Comparison of ENCODE assay signal across 17 mouse cellular contexts in the genomic region with DNA sequence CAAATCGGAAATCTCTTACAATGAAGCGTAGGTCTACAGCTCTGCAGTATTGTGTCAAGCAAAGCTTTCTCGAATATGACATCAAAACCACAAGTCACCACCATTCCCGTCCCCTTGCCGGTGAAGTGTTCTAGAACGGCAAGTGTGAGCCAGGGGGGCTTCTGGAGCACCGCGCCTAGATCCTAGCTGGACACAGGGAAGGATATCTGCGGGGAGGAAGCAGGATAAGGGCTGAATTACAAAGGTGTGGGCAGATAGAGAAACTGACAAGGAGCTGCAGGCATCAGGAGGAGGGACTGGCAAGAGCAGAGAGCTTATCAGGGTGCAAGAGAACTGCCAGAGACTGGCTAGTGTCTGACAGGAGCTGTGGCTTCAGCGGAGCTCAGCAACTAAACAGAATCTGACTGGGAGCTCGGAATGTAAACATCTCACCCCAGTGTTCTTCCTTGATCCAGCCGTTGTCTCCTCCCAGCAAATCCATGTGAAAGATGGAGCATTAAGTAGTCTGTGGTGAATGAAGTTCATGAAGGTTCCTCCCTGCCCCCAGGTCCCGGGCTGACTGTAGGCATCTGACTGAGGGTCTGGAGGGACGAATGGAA. TPM values are rescaled to one million over a fixed set of nuclear protein-coding genes. Genes with fewer than 3 reads are reported as not detected.
DNase-seq lines count a peak whose midpoint lies in the region; ATAC-seq and TF ChIP-seq lines count a peak whose summit lies in the region.
"Had no signal": no experiment of that assay in that cellular context is flagged by ENCODE, and none has a peak within 500 bp of the region (broad histone marks: within the 10 kb centered on the region; RNA-seq: fewer than 3 reads in every experiment).

No protein-coding gene starts in this region.

- H3K4me3 ChIP-seq in heart, embryonic 14.5 days (ENCODE audit: control insufficient read depth in 1 of 2, insufficient read depth in 1 of 2, low read depth in 1 of 2, low read length in 2 of 2), result peak overlapping the region; percentile 2 to 12; a peak in 3 of 4 replicates
- H3K4me3 ChIP-seq in lung, embryonic 15.5 days, result no peak overlapping the region
- no peak overlapping the region for H3K4me3 ChIP-seq in lung, adult 2 months (replicated peaks; ENCODE audit: extremely low read depth, low read depth, low read length)
- H3K4me3 ChIP-seq in liver, embryonic 16.5 days (ENCODE audit: low read depth, low read length), result no peak overlapping the region
- H3K4me3 ChIP-seq: embryonic facial prominence, embryonic 12.5 days; hindbrain, embryonic 12.5 days; limb, embryonic 12.5 days; midbrain, embryonic 15.5 days had no signal

- intact Hi-C loops in left cerebral cortex, postnatal 25 days (cut with DNase I), result loop anchor here (5.0 kb wide), 2 partner anchors 118 to 718 kb away; no protein-coding TSS in a partner anchor

- H3K36me3 ChIP-seq in heart, embryonic 14.5 days (ENCODE audit: control insufficient read depth, insufficient read depth, low read length), result no peaks in the 10 kb centered on the region
- no peaks in the 10 kb centered on the region for H3K36me3 ChIP-seq in lung, embryonic 15.5 days
- H3K36me3 ChIP-seq in liver, embryonic 16.5 days (ENCODE audit: control insufficient read depth, insufficient read depth), result no peaks in the 10 kb centered on the region
- H3K36me3 ChIP-seq: midbrain, embryonic 15.5 days had no signal

- TF ChIP-seq CTCF in lung, adult 2 months (IDR thresholded peaks at IDR 0.05; ENCODE audit: insufficient read depth, low read length), result no peak

- H3K4me2 ChIP-seq in heart, embryonic 14.5 days (ENCODE audit: low read length), result peak overlapping the region; percentile 63
- H3K4me2 ChIP-seq in lung, embryonic 15.5 days, result peak overlapping the region; percentile 9; the same call in 1 of the 2 replicates
- H3K4me2 ChIP-seq in liver, embryonic 16.5 days (ENCODE audit: low read depth, low read length), result no peak overlapping the region
- H3K4me2 ChIP-seq: embryonic facial prominence, embryonic 12.5 days; hindbrain, embryonic 12.5 days; limb, embryonic 12.5 days; midbrain, embryonic 15.5 days had no signal

- no peaks in the 10 kb centered on the region for H3K9me3 ChIP-seq in heart, embryonic 14.5 days (ENCODE audit: control insufficient read depth, low read length)
- no peaks in the 10 kb centered on the region for H3K9me3 ChIP-seq in lung, embryonic 15.5 days
- no peaks in the 10 kb centered on the region for H3K9me3 ChIP-seq in liver, embryonic 16.5 days (replicated peaks; ENCODE audit: control insufficient read depth, low read length)
- H3K9me3 ChIP-seq: embryonic facial prominence, embryonic 12.5 days; hindbrain, embryonic 12.5 days; limb, embryonic 12.5 days; midbrain, embryonic 15.5 days had no signal

- peak overlapping the region; percentile 63 for H3K9ac ChIP-seq in heart, embryonic 14.5 days (ENCODE audit: low read length)
- H3K9ac ChIP-seq in lung, embryonic 15.5 days, result no peak overlapping the region
- H3K9ac ChIP-seq in liver, embryonic 16.5 days (ENCODE audit: low read depth, low read length), result no peak overlapping the region; the same call in 1 of the 2 replicates
- H3K9ac ChIP-seq: embryonic facial prominence, embryonic 12.5 days; hindbrain, embryonic 12.5 days; limb, embryonic 12.5 days; midbrain, embryonic 15.5 days had no signal

- DNase-seq in heart, adult 8-10 months (ENCODE audit: low spot score), result no peak
- no peak for DNase-seq in lung, adult 2 months
- DNase-seq in kidney, postnatal 10 days, result no peak
- no peak for DNase-seq in left cerebral cortex, postnatal 25 days (ENCODE audit: low spot score in 2 of 2)
- DNase-seq: adrenal gland, adult 2 months; cerebellum, postnatal 10 days; layer of hippocampus, adult 9-11 months had no signal

- H3K27ac ChIP-seq in heart, embryonic 14.5 days (replicated peaks in 1 of 2; ENCODE audit: control insufficient read depth in 1 of 2, insufficient read depth in 1 of 2, low read depth in 2 of 2, low read length in 2 of 2), result peak overlapping the region; percentile 65 to 74
- H3K27ac ChIP-seq in lung, embryonic 15.5 days, result no peak overlapping the region
- H3K27ac ChIP-seq in liver, embryonic 16.5 days (ENCODE audit: low read length), result no peak overlapping the region
- H3K27ac ChIP-seq: embryonic facial prominence, embryonic 12.5 days; hindbrain, embryonic 12.5 days; limb, embryonic 12.5 days; midbrain, embryonic 15.5 days had no signal

- WGBS in heart, embryonic 14.5 days, result 19% methylated on average over 14 of the region's 14 CpGs
- 33% methylated on average over 14 of the region's 14 CpGs for WGBS in lung, embryonic 15.5 days
- 56% methylated on average over 14 of the region's 14 CpGs for WGBS in lung, adult 2 months
- 35% methylated on average over 14 of the region's 14 CpGs for WGBS in liver, embryonic 16.5 days (ENCODE audit: insufficient replicate concordance)

- no peak for TF ChIP-seq POLR2A in lung, adult 2 months (IDR thresholded peaks at IDR 0.05; ENCODE audit: borderline replicate concordance, extremely low read depth, low read depth, low read length)

- H3K4me1 ChIP-seq in heart, embryonic 14.5 days (ENCODE audit: control insufficient read depth in 2 of 2, insufficient read depth in 2 of 2, low read length in 2 of 2), result peaks cover 19 to 32% of the 10 kb centered on the region in 2 experiments
- peaks cover 14% of the 10 kb centered on the region; the same call in 1 of the 2 replicates for H3K4me1 ChIP-seq in lung, embryonic 15.5 days
- H3K4me1 ChIP-seq in lung, adult 2 months (ENCODE audit: control insufficient read depth, insufficient read depth, low read length), result peaks cover 2% of the 10 kb centered on the region; the same call in 1 of the 2 replicates
- H3K4me1 ChIP-seq in liver, embryonic 16.5 days (ENCODE audit: control insufficient read depth, low read depth, low read length), result peaks cover 3% of the 10 kb centered on the region; the same call in 1 of the 2 replicates
- H3K4me1 ChIP-seq: embryonic facial prominence, embryonic 12.5 days; hindbrain, embryonic 12.5 days had no signal

- no peaks in the 10 kb centered on the region for H3K27me3 ChIP-seq in heart, embryonic 14.5 days (ENCODE audit: control insufficient read depth, insufficient read depth, low read length)
- H3K27me3 ChIP-seq in lung, embryonic 15.5 days, result no peaks in the 10 kb centered on the region
- no peaks in the 10 kb centered on the region for H3K27me3 ChIP-seq in liver, embryonic 16.5 days (ENCODE audit: control insufficient read depth, insufficient read depth, low read depth, low read length)
- H3K27me3 ChIP-seq: embryonic facial prominence, embryonic 12.5 days; hindbrain, embryonic 12.5 days; limb, embryonic 12.5 days; midbrain, embryonic 15.5 days; Patski had no signal

- no peak for ATAC-seq in heart, embryonic 14.5 days (ENCODE audit: insufficient number of reproducible peaks, insufficient read depth, low FRiP score, low read depth)
- peak; percentile 47; the same call in 1 of the 2 replicates for ATAC-seq in lung, embryonic 15.5 days (ENCODE audit: borderline replicate concordance, extremely low read depth, low FRiP score, low TSS enrichment)
- ATAC-seq in common myeloid progenitor, adult 5-6 weeks (replicated peaks; ENCODE audit: low read depth, poor library complexity, severe bottlenecking), result peak; percentile 30
- ATAC-seq in liver, embryonic 16.5 days (ENCODE audit: low read depth), result peak; percentile 47
- ATAC-seq: CD4-positive, CD25-positive, alpha-beta regulatory T cell, adult 4 months; midbrain, embryonic 15.5 days; Patski had no signal

RNA-seq across cellular contexts. Expression of a gene that starts 12.4 kb away (rescaled TPM):
- 27.2 and 28.5 TPM in 2 replicates for polyA plus RNA-seq in heart, embryonic 14.5 days (2014; fragmentation: Nextera tagmentation; extraction: Ambion mirVana)
- total RNA-seq in heart, adult 8-10 months (2022), result 10 to 100 TPM; 21.3 to 22.2 (median 21.8) TPM
- polyA plus RNA-seq in lung, embryonic 15.5 days (2015; fragmentation: Nextera tagmentation; extraction: Ambion mirVana), result 31.9 and 32.4 TPM in 2 replicates
- polyA plus RNA-seq in lung, adult 2 months (2012; rRNA removed), result 3.3 and 6.0 TPM in 2 replicates
- 35.9 and 36.5 TPM in 2 replicates for total RNA-seq in common myeloid progenitor, adult 5-6 weeks (2017)
- 8.8 and 9.1 TPM in 2 replicates for polyA plus RNA-seq in liver, embryonic 16.5 days (2015; fragmentation: Nextera tagmentation; extraction: Ambion mirVana)
- total RNA-seq in left cerebral cortex, postnatal 25 days (2021), result 10 to 100 TPM; 26.2 to 28.5 TPM

RNA-seq across cellular contexts. Expression of a gene that starts 15.7 kb away (rescaled TPM):
- 16.7 and 19.4 TPM in 2 replicates for polyA plus RNA-seq in heart, embryonic 14.5 days (2014; fragmentation: Nextera tagmentation; extraction: Ambion mirVana)
- 1 to 10 TPM; 4.0 to 5.4 (median 4.7) TPM for total RNA-seq in heart, adult 8-10 months (2022)
- polyA plus RNA-seq in lung, embryonic 15.5 days (2015; fragmentation: Nextera tagmentation; extraction: Ambion mirVana), result 43.4 and 44.1 TPM in 2 replicates
- polyA plus RNA-seq in lung, adult 2 months (2012; rRNA removed), result 3.0 and 5.0 TPM in 2 replicates
- total RNA-seq in common myeloid progenitor, adult 5-6 weeks (2017), result 37.0 and 37.3 TPM in 2 replicates
- 8.5 and 9.4 TPM in 2 replicates for polyA plus RNA-seq in liver, embryonic 16.5 days (2015; fragmentation: Nextera tagmentation; extraction: Ambion mirVana)
- 10 to 100 TPM; 22.4 to 24.7 TPM for total RNA-seq in left cerebral cortex, postnatal 25 days (2021)

RNA-seq across cellular contexts. Expression of a gene that starts 44.3 kb away (rescaled TPM):
- 10.2 and 10.8 TPM in 2 replicates for polyA plus RNA-seq in heart, embryonic 14.5 days (2014; fragmentation: Nextera tagmentation; extraction: Ambion mirVana)
- 10 to 100 TPM in 1 of 4 experiments, 1 to 10 TPM in 3; 9.0 to 10.0 (median 10.0) TPM for total RNA-seq in heart, adult 8-10 months (2022)
- 8.1 and 8.3 TPM in 2 replicates for polyA plus RNA-seq in lung, embryonic 15.5 days (2015; fragmentation: Nextera tagmentation; extraction: Ambion mirVana)
- polyA plus RNA-seq in lung, adult 2 months (2012; rRNA removed), result 3.4 and 5.5 TPM in 2 replicates
- total RNA-seq in common myeloid progenitor, adult 5-6 weeks (2017), result 37.2 and 38.9 TPM in 2 replicates
- polyA plus RNA-seq in liver, embryonic 16.5 days (2015; fragmentation: Nextera tagmentation; extraction: Ambion mirVana), result 2.1 and 2.6 TPM in 2 replicates
- 10 to 100 TPM; 21.6 to 22.5 TPM for total RNA-seq in left cerebral cortex, postnatal 25 days (2021)

Comparison
In these comparisons a context has a peak if more than half of its experiments do, and no peak if none do; other contexts are left out.
1. H3K27ac ChIP-seq: peak in heart, embryonic 14.5 days (2 of 2); none in lung, embryonic 15.5 days (single experiment) and liver, embryonic 16.5 days (single experiment).
2. H3K4me3 ChIP-seq: peak in heart, embryonic 14.5 days (2 of 2); none in lung, embryonic 15.5 days (single experiment), lung, adult 2 months (single experiment) and liver, embryonic 16.5 days (single experiment).